Mouse (Mus musculus) ES-E14 (cell line): ENCODE data around the gene Kcnt2. TPM values are rescaled to one million over a fixed set of nuclear protein-coding genes. Genes with fewer than 3 reads are reported as not detected.

Source experiments
- DNase-seq: peaks from one replicate; pipeline ENCODE4 v3.0.0-alpha.2; 2013; ENCODE audit warnings: low read depth, low spot score
- H3K27ac ChIP-seq: 2 replicates; pipeline ENCODE4 v1.5.1; 2012; ENCODE audit warnings: low read depth, mild to moderate bottlenecking, low read length, moderate library complexity, mixed read lengths; ENCODE audit not compliant: poor library complexity, insufficient read depth, severe bottlenecking
- H3K36me3 ChIP-seq: 2 replicates; pipeline ENCODE4 v1.6.1; 2012; ENCODE audit warnings: mild to moderate bottlenecking, low read length, moderate library complexity, mixed read lengths; ENCODE audit not compliant: control insufficient read depth, poor library complexity, insufficient read depth, severe bottlenecking
- H3K4me1 ChIP-seq, 2 experiments: fragments of 150-350 bp in 1 of 2; sonication (generic) in 1 of 2; 2 replicates each; pipeline ENCODE4 v1.6.1; 2012; ENCODE audit warnings: low read length in 2 of 2, mild to moderate bottlenecking in 1 of 2, mixed read lengths in 1 of 2; ENCODE audit not compliant: control insufficient read depth in 2 of 2, insufficient read depth in 2 of 2, poor library complexity in 1 of 2
- H3K4me3 ChIP-seq, 2 experiments: fragments of 150-350 bp in 1 of 2; sonication (generic) in 1 of 2; 2 replicates each; pipeline ENCODE4 v1.5.1; 2012; ENCODE audit warnings: low read length in 2 of 2, low read depth in 1 of 2, mild to moderate bottlenecking in 1 of 2, mixed read lengths in 1 of 2; ENCODE audit not compliant: insufficient read depth in 1 of 2, poor library complexity in 1 of 2, severe bottlenecking in 1 of 2
- H3K9ac ChIP-seq: 2 replicates; pipeline ENCODE4 v1.6.1; 2012; ENCODE audit warnings: low read depth, mild to moderate bottlenecking, low read length, mixed read lengths; ENCODE audit not compliant: poor library complexity, insufficient read depth, severe bottlenecking
- H3K9me3 ChIP-seq: fragments of 150-350 bp; sonication (generic); 2 replicates; pipeline ENCODE4 v1.6.1; 2012; ENCODE audit warnings: low read depth, mild to moderate bottlenecking, low read length; ENCODE audit not compliant: control insufficient read depth, insufficient read depth
- CHD2 ChIP-seq: IDR thresholded peaks from 2 replicates; pipeline ENCODE4 v1.6.1; 2014; ENCODE audit warnings: mild to moderate bottlenecking, low read depth, low read length, inconsistent platforms
- HCFC1 ChIP-seq: IDR thresholded peaks from 2 replicates; pipeline ENCODE4 v1.6.1; 2012; ENCODE audit warnings: low read length, inconsistent platforms, borderline replicate concordance; ENCODE audit not compliant: insufficient read depth
- MAFK ChIP-seq: IDR thresholded peaks from 2 replicates; pipeline ENCODE4 v1.6.1; 2014; ENCODE audit warnings: mild to moderate bottlenecking, low read depth, low read length, inconsistent platforms; ENCODE audit not compliant: insufficient read depth
- ZC3H11A ChIP-seq: IDR thresholded peaks from 2 replicates; pipeline ENCODE4 v1.6.1; 2012; ENCODE audit warnings: low read depth, mild to moderate bottlenecking, inconsistent platforms, low read length, borderline replicate concordance
- ZNF384 ChIP-seq: IDR thresholded peaks from 2 replicates; pipeline ENCODE4 v1.6.1; 2012; ENCODE audit warnings: low read depth, low read length, inconsistent platforms
- in situ Hi-C, 2 experiments: fragments of 600-800 bp; cut with MboI; formaldehyde crosslinking; loops; one replicate each; pipeline ENCODE4 v1.15.1; 2025; ENCODE audit warnings: low sequenced_read_pairs in 2 of 2, inconsistent platforms in 1 of 2; ENCODE audit not compliant: unreplicated experiment in 2 of 2
- total RNA-seq: library from RNA; depleted of rRNA; stranded (reverse); fragments of 300-350 nt; gene quantifications from 2 replicates; pipeline ENCODE4 v1.2.3, GENCODE M21; 2012

The Kcnt2 gene
- total RNA-seq, 1 experiment: 1.2 TPM

GRCm38 (mm10) chr1:140338417-140338816, 92.5 kb downstream of the Kcnt2 start:
- H3K9ac ChIP-seq: no peak overlapping the region
- in situ Hi-C loops: no loop called here
- TF ChIP-seq CHD2 (no peak), HCFC1 (no peak), ZC3H11A (no peak), MAFK (no peak), ZNF384 (no peak)

GRCm38 (mm10) chr1:140339368-140339767, 93.4 kb downstream of the Kcnt2 start:
- TF ChIP-seq MAFK (no peak), ZNF384 (no peak), HCFC1 (no peak), CHD2 (no peak), ZC3H11A (no peak)
- Histone ChIP-seq H3K36me3 (no peaks in the 10 kb centered on the region), H3K9me3 (no peaks in the 10 kb centered on the region), H3K4me1 (no peaks in the 10 kb centered on the region), H3K27ac (no peak overlapping the region), H3K9ac (no peak overlapping the region), H3K4me3 (no peak overlapping the region)
- no peak for DNase-seq
- in situ Hi-C loops: no loop called here

More at GRCm38 (mm10) chr1:140338417-140338816, 92.5 kb downstream of the Kcnt2 start:
- no peak overlapping the region for H3K27ac ChIP-seq
- DNase-seq: no peak
- H3K4me3 ChIP-seq: no peak overlapping the region
- no peaks in the 10 kb centered on the region for H3K36me3 ChIP-seq
- no peaks in the 10 kb centered on the region for H3K9me3 ChIP-seq
- no peaks in the 10 kb centered on the region for H3K4me1 ChIP-seq

DNA sequence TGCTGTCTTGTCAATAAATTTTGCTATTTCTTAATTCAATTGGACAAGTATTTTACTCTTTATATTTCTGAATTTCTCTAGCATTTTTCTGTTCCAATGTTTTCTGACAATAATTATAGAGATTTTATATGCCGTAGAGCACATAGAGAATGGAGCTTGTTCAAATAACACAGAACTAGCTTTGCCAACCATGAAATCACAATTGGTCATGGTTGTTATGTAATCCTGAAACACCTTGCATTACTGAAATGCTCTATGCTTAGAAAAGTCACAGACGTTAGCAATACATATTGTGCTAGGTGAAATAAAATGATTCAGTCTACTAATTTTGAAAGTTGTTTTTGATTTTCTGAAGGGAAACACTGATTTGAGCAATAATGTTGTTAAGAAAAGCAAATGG, 118.8 kb downstream of the Kcnt2 start:
- no peak overlapping the region for H3K27ac ChIP-seq
- DNase-seq: no peak
- no peak overlapping the region for H3K9ac ChIP-seq
- in situ Hi-C loops: no loop called here
- H3K4me3 ChIP-seq: no peak overlapping the region
- TF ChIP-seq CHD2: no peak
- TF ChIP-seq ZNF384: no peak
- TF ChIP-seq ZC3H11A: no peak
- no peak for TF ChIP-seq MAFK
- TF ChIP-seq HCFC1: no peak
- H3K9me3 ChIP-seq: no peaks in the 10 kb centered on the region
- H3K36me3 ChIP-seq: no peaks in the 10 kb centered on the region
- no peaks in the 10 kb centered on the region for H3K4me1 ChIP-seq

GRCm38 (mm10) chr1:140373532-140373931, 127.6 kb downstream of the Kcnt2 start:
- Histone ChIP-seq H3K4me3 (no peak overlapping the region), H3K4me1 (no peaks in the 10 kb centered on the region), H3K9me3 (no peaks in the 10 kb centered on the region), H3K36me3 (no peaks in the 10 kb centered on the region), H3K9ac (no peak overlapping the region), H3K27ac (no peak overlapping the region)
- in situ Hi-C loops: no loop called here
- no peak for DNase-seq
- no peak for TF ChIP-seq HCFC1
- TF ChIP-seq ZC3H11A: no peak
- no peak for TF ChIP-seq ZNF384
- no peak for TF ChIP-seq MAFK
- no peak for TF ChIP-seq CHD2

- Histone ChIP-seq H3K9ac (no peak overlapping the region), H3K4me1 (no peaks in the 10 kb centered on the region)
Measured at GRCm38 (mm10) chr1:140378791-140379190, 132.8 kb downstream of the Kcnt2 start.

More at GRCm38 (mm10) chr1:140378791-140379190, 132.8 kb downstream of the Kcnt2 start:
- in situ Hi-C loops: no loop called here
- H3K4me3 ChIP-seq: no peak overlapping the region
- TF ChIP-seq MAFK: no peak
- TF ChIP-seq HCFC1: no peak
- TF ChIP-seq CHD2: no peak
- no peak for TF ChIP-seq ZNF384
- no peak for TF ChIP-seq ZC3H11A
- no peaks in the 10 kb centered on the region for H3K9me3 ChIP-seq
- no peaks in the 10 kb centered on the region for H3K36me3 ChIP-seq
- no peak for DNase-seq
- H3K27ac ChIP-seq: no peak overlapping the region
